Mouse (Mus musculus) liver, embryonic 14.5 days (tissue): ENCODE data around the gene Ulk2.

Experiments used
- CTCF ChIP-seq: IDR thresholded peaks from 2 replicates; pipeline ENCODE4 v1.5.1; 2016; ENCODE audit warnings: antibody characterized with exemption, low read depth, control low read depth
- EP300 ChIP-seq: IDR thresholded peaks from 2 replicates; pipeline ENCODE4 v1.6.1; 2016; ENCODE audit warnings: antibody characterized with exemption, low read depth

- TF ChIP-seq CTCF, result no peak
- no peak for TF ChIP-seq EP300
These were observed 117.6 kb downstream of the Ulk2 start for GRCm38 (mm10) chr11:61737290-61737689.
